Mouse (Mus musculus) CD4-positive naive resting alpha-beta T cell, adult 76 days (primary cell): ENCODE measurements around the gene Bicd2. TPM values are rescaled to one million over a fixed set of nuclear protein-coding genes. Genes with fewer than 3 reads are reported as not detected.

Source experiments
- total RNA-seq: library from RNA; stranded (reverse); gene quantifications from one replicate; pipeline ENCODE4 v1.2.4, GENCODE M21; 2023

Gene Bicd2
- 28.1 TPM for total RNA-seq

DNA sequence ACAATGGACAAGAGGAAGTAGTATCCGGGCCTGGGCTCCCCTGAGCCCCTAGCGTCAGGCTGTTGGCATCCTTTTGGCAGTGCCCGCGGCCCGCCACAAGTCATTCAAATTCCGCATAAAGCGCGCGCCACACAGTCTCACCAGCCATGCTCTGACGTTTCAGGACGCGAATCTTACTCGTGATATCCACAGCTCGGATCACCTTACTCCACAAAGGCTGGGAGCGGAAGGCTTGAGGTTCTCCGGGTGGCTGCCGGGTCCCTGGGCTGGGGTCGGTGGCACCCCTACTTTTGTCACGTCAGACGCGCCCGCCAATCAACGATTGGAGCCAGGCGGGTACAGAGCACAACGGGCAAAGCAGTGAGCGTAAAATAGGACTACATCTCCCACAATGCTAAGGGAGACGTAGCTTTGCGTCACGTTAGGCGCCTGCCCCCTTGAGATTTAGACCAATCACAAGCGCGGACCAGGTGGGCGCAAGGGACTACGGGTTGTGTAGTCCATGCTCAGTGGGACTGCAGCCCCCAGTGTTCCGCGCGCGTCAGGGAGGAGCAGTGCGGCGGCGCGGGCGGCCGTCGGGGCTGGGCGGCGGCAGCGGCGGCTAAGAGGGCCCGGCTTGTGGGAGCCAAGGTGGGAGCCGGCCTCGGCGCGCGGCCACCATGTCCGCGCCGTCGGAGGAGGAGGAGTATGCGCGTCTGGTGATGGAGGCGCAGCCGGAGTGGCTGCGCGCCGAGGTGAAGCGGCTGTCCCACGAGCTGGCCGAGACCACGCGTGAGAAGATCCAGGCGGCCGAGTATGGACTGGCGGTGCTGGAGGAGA lies at the start of gene Bicd2:
Gene Bicd2 (plus strand): TSS at position 574 of the 819 bp plus-strand sequence.

DNA sequence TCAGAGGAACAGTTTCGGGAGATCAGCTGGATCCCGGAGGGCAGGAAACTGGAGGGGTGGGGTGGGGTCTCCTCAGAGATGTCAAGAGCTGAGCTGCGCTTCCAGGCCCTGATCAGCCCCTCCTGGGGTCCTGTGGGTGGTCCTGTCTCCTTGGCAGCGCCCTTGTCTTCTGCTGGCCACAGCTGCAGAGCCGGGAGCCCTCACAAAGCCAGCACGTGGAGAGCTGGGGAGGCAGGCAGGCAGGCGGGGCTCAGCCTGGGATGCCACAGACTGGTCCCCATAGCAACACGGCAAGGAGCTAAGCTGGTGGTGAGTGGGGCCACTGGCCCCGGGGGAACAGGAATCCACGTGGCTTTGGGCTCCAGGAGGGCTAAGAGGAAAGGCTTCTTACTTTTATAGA lies 21.3 kb upstream of the Bicd2 start, which contains the start of gene Fgd3:
Gene Fgd3 (minus strand): TSS at position 272 of the 400 bp plus-strand sequence.

DNA sequence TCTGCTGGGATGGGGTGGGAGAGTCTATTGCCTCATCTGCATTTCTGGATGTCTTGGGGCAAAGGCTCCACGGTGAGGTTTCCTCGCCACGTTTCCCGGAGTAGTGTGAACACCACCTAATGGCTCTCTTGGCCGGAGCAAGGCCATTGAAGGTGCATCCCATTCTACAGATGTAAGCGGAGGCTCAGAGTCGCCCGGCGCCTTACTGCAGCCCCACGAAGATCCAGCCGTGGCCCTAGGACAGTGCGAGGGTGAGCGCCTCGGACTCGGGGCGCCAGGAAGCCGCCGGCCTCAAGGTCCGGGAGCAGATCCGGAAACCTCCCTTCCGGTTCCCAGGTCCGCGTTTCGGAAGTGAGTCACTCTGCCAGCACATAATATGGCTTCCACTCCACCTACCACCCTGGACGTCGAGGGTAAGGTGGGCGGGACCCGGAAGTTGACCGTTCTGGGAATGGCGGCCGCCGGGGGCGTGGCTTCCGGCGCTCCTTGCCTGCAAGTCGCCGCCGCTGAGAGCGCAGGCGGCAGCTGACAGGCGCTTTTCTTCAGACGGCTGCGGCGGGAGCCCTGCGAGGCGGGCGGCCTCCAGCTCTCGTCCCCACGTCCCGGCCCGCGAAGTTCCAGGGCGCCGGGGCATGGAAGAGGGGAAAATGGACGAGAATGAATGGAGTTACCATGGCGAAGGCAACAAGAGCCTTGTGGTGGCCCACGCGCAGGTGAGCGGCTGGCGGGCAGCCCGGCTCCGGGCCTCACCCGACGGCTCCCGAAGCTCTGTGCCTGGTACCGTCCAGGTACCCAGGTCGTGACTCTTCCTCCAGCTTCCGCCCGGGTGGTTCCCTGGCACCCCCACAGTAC lies 79.6 kb downstream of the Bicd2 start, which contains the start of gene Ippk:
Gene Ippk (plus strand): TSS at position 496 of the 852 bp plus-strand sequence.

Other genes with a start within 250 kb of the Bicd2 start
- not detected for gene Wnk2, start 193.6 kb upstream of the Bicd2 start, total RNA-seq
- gene Ninj1, start 154.1 kb upstream of the Bicd2 start, total RNA-seq: 50.2 TPM
- 41.9 TPM for gene Card19, start 125.5 kb upstream of the Bicd2 start, total RNA-seq
- gene Susd3, start 92.9 kb upstream of the Bicd2 start, total RNA-seq: 16.4 TPM
- gene Fgd3, start 21.3 kb upstream of the Bicd2 start, total RNA-seq: 95.2 TPM
- 11.3 TPM for gene Ippk, start 79.7 kb downstream of the Bicd2 start, total RNA-seq
- gene Tes3-ps, start 151.7 kb downstream of the Bicd2 start, total RNA-seq: 0.91 TPM
- gene Ecm2, start 163.2 kb downstream of the Bicd2 start, total RNA-seq: not detected
- not detected for gene Aspn, start 202.9 kb downstream of the Bicd2 start, total RNA-seq
- not detected for gene Omd, start 240.9 kb downstream of the Bicd2 start, total RNA-seq